Mouse (Mus musculus): ENCODE measurements around the gene Thpo.

DNA sequence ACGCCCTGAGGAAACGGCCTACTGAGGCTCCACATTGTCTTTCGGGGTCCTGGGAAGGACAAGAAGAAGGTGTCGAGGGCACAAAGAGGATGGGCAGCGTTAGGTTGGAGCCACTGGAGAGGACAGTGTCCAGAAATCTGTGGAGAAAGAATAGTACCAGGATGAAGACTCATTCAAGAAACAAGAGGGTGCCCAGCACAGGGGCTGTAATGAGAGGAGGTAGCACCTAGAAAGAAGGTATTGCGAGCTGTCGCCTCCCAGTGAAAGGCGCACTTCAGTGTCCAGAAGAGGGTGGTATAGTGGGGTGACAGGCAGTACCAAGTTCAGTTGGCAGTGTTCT is 17.5 kb downstream of the Thpo start:
- TF ChIP-seq POLR2A (IDR thresholded peaks at IDR 0.05; ENCODE audit: insufficient read depth, low read depth, low read length) = peak; percentile 39; the same call in 1 of the 2 replicates
- TF ChIP-seq CTCF (IDR thresholded peaks at IDR 0.05) = no peak
